Comparison of ENCODE assay signal across 15 mouse cellular contexts in genomic region chr4:134065431-134066004, GRCm38 (mm10). TPM values are rescaled to one million over a fixed set of nuclear protein-coding genes. Genes with fewer than 3 reads are reported as not detected.
DNase-seq lines count a peak whose midpoint lies in the region; ATAC-seq and TF ChIP-seq lines count a peak whose summit lies in the region.
"Had no signal": no experiment of that assay in that cellular context is flagged by ENCODE, and none has a peak within 500 bp of the region (broad histone marks: within the 10 kb centered on the region; RNA-seq: fewer than 3 reads in every experiment).

No protein-coding gene starts in this region.

- WGBS in embryonic facial prominence, embryonic 15.5 days, result 17% methylated on average over 23 of the region's 23 CpGs

- H3K4me3 ChIP-seq in ES-E14 (ENCODE audit: insufficient read depth in 1 of 2, low read depth in 1 of 2, low read length in 2 of 2, poor library complexity in 1 of 2, severe bottlenecking in 1 of 2), result peak overlapping the region; percentile 54 to 56; a peak in 3 of 4 replicates
- H3K4me3 ChIP-seq in embryonic facial prominence, embryonic 15.5 days (replicated peaks), result peak overlapping the region; percentile 30
- H3K4me3 ChIP-seq: myocyte had no signal

- in situ Hi-C loops in ES-E14 (cut with MboI; ENCODE audit: low sequenced_read_pairs in 2 of 2, unreplicated experiment in 2 of 2), result no loop called here

- H3K36me3 ChIP-seq in ES-E14 (ENCODE audit: control insufficient read depth, insufficient read depth, low read length, poor library complexity, severe bottlenecking), result no peaks in the 10 kb centered on the region
- H3K36me3 ChIP-seq in embryonic facial prominence, embryonic 15.5 days, result no peaks in the 10 kb centered on the region

- H3K27ac ChIP-seq in ES-E14 (ENCODE audit: insufficient read depth, low read depth, low read length, poor library complexity, severe bottlenecking), result peak overlapping the region; percentile 3; the same call in 1 of the 2 replicates
- no peak overlapping the region for H3K27ac ChIP-seq in embryonic facial prominence, embryonic 15.5 days (replicated peaks)
- H3K27ac ChIP-seq: liver, embryonic 14.5 days had no signal

- peak overlapping the region; percentile 31 for H3K4me2 ChIP-seq in embryonic facial prominence, embryonic 15.5 days (replicated peaks)

- no peaks in the 10 kb centered on the region for H3K9me3 ChIP-seq in ES-E14 (ENCODE audit: control insufficient read depth, insufficient read depth, low read depth, low read length)
- H3K9me3 ChIP-seq in embryonic facial prominence, embryonic 15.5 days (replicated peaks), result no peaks in the 10 kb centered on the region

- H3K9ac ChIP-seq in ES-E14 (ENCODE audit: insufficient read depth, low read depth, low read length, poor library complexity, severe bottlenecking), result peak overlapping the region; percentile 37; the same call in 1 of the 2 replicates
- no peak overlapping the region for H3K9ac ChIP-seq in embryonic facial prominence, embryonic 15.5 days
- H3K9ac ChIP-seq: liver, embryonic 14.5 days had no signal

- DNase-seq in ES-E14 (ENCODE audit: low read depth, low spot score), result no peak
- DNase-seq in kidney, postnatal 25 days, result peak; percentile 19 to 71
- peak; percentile 54 for DNase-seq in lung, postnatal 25 days (ENCODE audit: low spot score)
- DNase-seq in embryo, embryonic 10 days (ENCODE audit: low spot score), result no peak
- DNase-seq in spleen, postnatal 10 days (ENCODE audit: low spot score in 2 of 2), result no peak
- no peak for DNase-seq in gastrocnemius, postnatal 10 days
- DNase-seq in frontal cortex, postnatal 10 days (ENCODE audit: low spot score in 2 of 2), result no peak
- DNase-seq: cerebellum, adult 8-10 months had no signal

- H3K27me3 ChIP-seq in embryonic facial prominence, embryonic 15.5 days, result peaks cover 13% of the 10 kb centered on the region

- ATAC-seq in embryonic facial prominence, embryonic 15.5 days (ENCODE audit: insufficient number of reproducible peaks, low FRiP score, low TSS enrichment, low read depth), result no peak

- H3K4me1 ChIP-seq in ES-E14 (ENCODE audit: control insufficient read depth in 2 of 2, insufficient read depth in 2 of 2, low read length in 2 of 2, poor library complexity in 1 of 2), result peaks cover 12 to 45% of the 10 kb centered on the region in 2 experiments; a peak in 3 of 4 replicates
- H3K4me1 ChIP-seq in embryonic facial prominence, embryonic 15.5 days, result peaks cover 19% of the 10 kb centered on the region; the same call in 1 of the 2 replicates

TF ChIP-seq in ES-E14, 5 proteins besides CTCF, POLR2A, EP300 and RAD21:
- TF ChIP-seq ZC3H11A (IDR thresholded peaks at IDR 0.05; ENCODE audit: borderline replicate concordance, low read depth, low read length) (no peak), MAFK (IDR thresholded peaks at IDR 0.05; ENCODE audit: insufficient read depth, low read depth, low read length) (no peak), ZNF384 (IDR thresholded peaks at IDR 0.05; ENCODE audit: low read depth, low read length) (no peak), HCFC1 (IDR thresholded peaks at IDR 0.05; ENCODE audit: borderline replicate concordance, insufficient read depth, low read length) (no peak), CHD2 (IDR thresholded peaks at IDR 0.05; ENCODE audit: low read depth, low read length) (no peak)

RNA-seq across cellular contexts. Expression of gene Crybg2, which starts 4.9 kb away (rescaled TPM):
- total RNA-seq in ES-E14 (2012; rRNA removed), result 12.6 and 30.9 TPM in 2 replicates
- polyA plus RNA-seq in embryonic facial prominence, embryonic 15.5 days (2015; fragmentation: Nextera tagmentation; extraction: Ambion mirVana), result 12.4 and 16.7 TPM in 2 replicates
- not detected for total RNA-seq in gastrocnemius, postnatal 10 days (2021)
- total RNA-seq: gastrocnemius, adult 8-10 months had no signal

RNA-seq across cellular contexts. Expression of gene Zfp683, which starts 11.9 kb away (rescaled TPM):
- not detected in 2 replicates for total RNA-seq in ES-E14 (2012; rRNA removed)
- not detected in 2 replicates for polyA plus RNA-seq in embryonic facial prominence, embryonic 15.5 days (2015; fragmentation: Nextera tagmentation; extraction: Ambion mirVana)
- not detected for total RNA-seq in gastrocnemius, postnatal 10 days (2021)
- total RNA-seq: gastrocnemius, adult 8-10 months; layer of hippocampus, postnatal 14 days had no signal
- polyA plus RNA-seq: hindbrain, embryonic 11.5 days; myocyte had no signal

RNA-seq across cellular contexts. Expression of gene Cd52, which starts 29.4 kb away (rescaled TPM):
- total RNA-seq in ES-E14 (2012; rRNA removed), result 1.5 and 13.0 TPM in 2 replicates
- 17.1 and 17.9 TPM in 2 replicates for polyA plus RNA-seq in embryonic facial prominence, embryonic 15.5 days (2015; fragmentation: Nextera tagmentation; extraction: Ambion mirVana)
- 1 to 10 TPM in 1 of 2 experiments, under 1 TPM in 1; 0.70 to 2.1 TPM for total RNA-seq in gastrocnemius, postnatal 10 days (2021)
- polyA plus RNA-seq: myocyte had no signal

RNA-seq across cellular contexts. Expression of gene Ubxn11, which starts 36.9 kb away (rescaled TPM):
- 12.4 and 23.3 TPM in 2 replicates for total RNA-seq in ES-E14 (2012; rRNA removed)
- polyA plus RNA-seq in embryonic facial prominence, embryonic 15.5 days (2015; fragmentation: Nextera tagmentation; extraction: Ambion mirVana), result 16.9 and 23.7 TPM in 2 replicates
- total RNA-seq in gastrocnemius, postnatal 10 days (2021), result 1 to 10 TPM in 1 of 2 experiments, under 1 TPM in 1; 0.73 to 1.7 TPM

RNA-seq across cellular contexts. Expression of gene Lin28a, which starts 46.9 kb away (rescaled TPM):
- 84.7 and 134 TPM in 2 replicates for total RNA-seq in ES-E14 (2012; rRNA removed)
- not detected in 2 replicates for polyA plus RNA-seq in embryonic facial prominence, embryonic 15.5 days (2015; fragmentation: Nextera tagmentation; extraction: Ambion mirVana)
- total RNA-seq in gastrocnemius, postnatal 10 days (2021), result 1 to 10 TPM; 1.7 to 2.8 TPM
- total RNA-seq: adrenal gland, adult 18-20 months; layer of hippocampus, postnatal 14 days had no signal

Comparison
In these comparisons a context has a peak if more than half of its experiments do, and no peak if none do; other contexts are left out.
1. DNase-seq: peak in kidney, postnatal 25 days (2 of 2) and lung, postnatal 25 days (single experiment); none in ES-E14 (single experiment), embryo, embryonic 10 days (single experiment), spleen, postnatal 10 days (0 of 2), gastrocnemius, postnatal 10 days (single experiment) and frontal cortex, postnatal 10 days (0 of 2).
2. RNA of gene Crybg2, which starts 4.9 kb away (total RNA-seq): 12.6 to 30.9 TPM in ES-E14; not detected in gastrocnemius, postnatal 10 days; every median in the first group is over 10 times any median in the second.